ENCODE assay signal across 17 mouse cellular contexts in the genomic region with DNA sequence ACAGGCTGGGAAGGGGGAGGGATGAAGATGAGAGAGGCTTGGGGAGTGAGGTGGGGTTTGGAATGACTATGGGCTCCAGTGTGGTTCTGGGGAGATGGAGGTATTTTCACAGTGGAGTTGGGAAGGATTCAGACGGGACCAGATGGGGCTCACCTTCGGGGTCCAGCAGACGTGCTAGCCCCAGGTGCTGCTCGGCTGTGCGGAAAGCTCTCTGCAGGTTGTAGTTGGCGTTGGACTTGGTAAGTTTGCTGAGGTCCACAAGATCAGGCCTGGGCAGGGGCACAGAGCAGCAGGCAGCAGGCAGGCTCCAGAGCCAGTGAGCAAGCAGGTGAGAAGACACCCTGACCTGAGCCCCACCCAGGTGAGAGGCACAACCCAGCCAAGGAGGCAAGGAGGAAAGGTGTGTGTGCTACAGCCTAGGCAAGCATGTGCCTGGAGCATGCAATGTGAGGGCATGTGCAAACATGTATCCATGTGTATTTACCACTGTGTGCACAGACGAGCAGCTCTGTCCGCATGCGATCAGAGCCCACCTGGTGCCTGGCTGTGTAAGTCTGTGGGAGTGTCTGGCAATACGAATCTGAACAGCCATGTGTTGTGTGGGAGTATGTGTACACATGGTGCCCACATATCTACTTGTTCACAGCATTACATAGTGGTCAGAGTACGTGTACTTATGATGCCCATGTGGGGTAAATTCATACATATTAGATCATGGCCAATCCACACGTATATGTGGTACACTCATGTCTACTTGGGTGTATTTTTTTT.
"Had no signal": no experiment of that assay in that cellular context is flagged by ENCODE, and none has a peak within 500 bp of the region (broad histone marks: within the 10 kb centered on the region; RNA-seq: fewer than 3 reads in every experiment).

No protein-coding gene starts in this region.

- H3K9me3 ChIP-seq: limb, embryonic 10.5 days; liver, embryonic 15.5 days; stomach, embryonic 15.5 days had no signal

- H3K36me3 ChIP-seq: limb, embryonic 10.5 days; liver, embryonic 15.5 days; stomach, embryonic 15.5 days had no signal

- H3K4me2 ChIP-seq: liver, embryonic 11.5 days; liver, embryonic 15.5 days; midbrain, embryonic 11.5 days; neural tube, embryonic 13.5 days; stomach, embryonic 15.5 days had no signal

- H3K4me1 ChIP-seq: limb, embryonic 10.5 days; liver, embryonic 15.5 days; neural tube, embryonic 13.5 days; stomach, embryonic 15.5 days had no signal

- H3K27ac ChIP-seq: kidney, postnatal 0 days; limb, embryonic 10.5 days; liver, embryonic 15.5 days; neural tube, embryonic 13.5 days; stomach, embryonic 15.5 days had no signal

- H3K9ac ChIP-seq: liver, embryonic 15.5 days; neural tube, embryonic 13.5 days; stomach, embryonic 15.5 days had no signal

- DNase-seq: kidney, adult 11 months; kidney, adult 9 months; kidney, postnatal 4 days; lung, adult 2 months; lung, postnatal 36 days; right cerebral cortex, postnatal 14 days; thymus, adult 18-20 months; thymus, postnatal 14 days had no signal

- H3K27me3 ChIP-seq: stomach, embryonic 15.5 days had no signal

- ATAC-seq: lung, postnatal 0 days; midbrain, embryonic 16.5 days had no signal

- H3K4me3 ChIP-seq: limb, embryonic 10.5 days; liver, embryonic 15.5 days; neural tube, embryonic 13.5 days; stomach, embryonic 15.5 days had no signal
